In the genomic region with DNA sequence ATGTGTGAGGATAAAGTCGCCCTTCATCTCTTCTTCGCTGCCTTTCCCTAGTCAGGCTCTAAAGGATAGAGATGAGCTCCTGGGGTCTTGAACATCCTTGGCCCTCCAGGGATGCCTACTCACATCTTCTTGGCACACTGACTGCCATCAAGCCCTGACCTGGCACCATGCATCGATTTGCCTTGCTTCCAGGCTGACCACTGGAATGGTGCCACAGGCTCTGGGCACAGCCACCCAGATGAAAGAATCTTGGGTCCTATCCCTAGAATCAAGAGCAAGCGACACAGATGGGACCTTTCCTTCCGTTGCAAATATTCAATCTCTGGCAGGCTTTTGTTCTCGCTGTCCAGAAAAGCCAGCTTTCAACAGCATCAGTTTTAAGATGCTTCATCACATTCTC, we compare ENCODE assay signal across 16 mouse cellular contexts. TPM values are rescaled to one million over a fixed set of nuclear protein-coding genes. Genes with fewer than 3 reads are reported as not detected.
DNase-seq lines count a peak whose midpoint lies in the region.
"Had no signal": no experiment of that assay in that cellular context is flagged by ENCODE, and none has a peak within 500 bp of the region (broad histone marks: within the 10 kb centered on the region; RNA-seq: fewer than 3 reads in every experiment).

No protein-coding gene starts in this region.

- peak; percentile 0 for DNase-seq in cerebellum, adult 8-10 months
- no peak for DNase-seq in cerebellum, adult 9-10 months
- DNase-seq in heart, adult 18-20 months, result peak; percentile 12 to 23
- no peak for DNase-seq in heart, adult 9 months (ENCODE audit: low spot score in 2 of 2)
- DNase-seq in heart, postnatal 4 days, result peak; percentile 5
- no peak for DNase-seq in heart, adult 11 months
- DNase-seq in right cerebral cortex, postnatal 10 days (ENCODE audit: low spot score in 2 of 2), result peak; percentile 19 to 23
- DNase-seq in right cerebral cortex, adult 2 months (ENCODE audit: low spot score in 2 of 2), result no peak
- DNase-seq: adrenal gland, adult 8-10 months; adrenal gland, postnatal 36 days; B cell, adult 2 months; forebrain, postnatal 0 days; gastrocnemius, postnatal 14 days; kidney, adult 11 months; kidney, adult 9 months had no signal

RNA-seq across cellular contexts. Expression of gene Tbx20, which starts 38.4 kb away (rescaled TPM):
- 10 to 100 TPM; 81.1 to 88.2 TPM for total RNA-seq in heart, adult 18-20 months (2021)
- total RNA-seq in heart, postnatal 4 days (2021), result 100 to 1,000 TPM; 341 to 376 TPM
- total RNA-seq: gastrocnemius, adult 18-20 months; gastrocnemius, postnatal 14 days had no signal

Comparison
In these comparisons a context has a peak if more than half of its experiments do, and no peak if none do; other contexts are left out.
1. DNase-seq: peak in cerebellum, adult 8-10 months (single experiment), heart, adult 18-20 months (2 of 2), heart, postnatal 4 days (single experiment) and right cerebral cortex, postnatal 10 days (2 of 2); none in cerebellum, adult 9-10 months (single experiment), heart, adult 9 months (0 of 2), heart, adult 11 months (single experiment) and right cerebral cortex, adult 2 months (0 of 2).